Mouse (Mus musculus) heart, postnatal 25 days (tissue): ENCODE data around the gene Rps27. TPM values are rescaled to one million over a fixed set of nuclear protein-coding genes. Genes with fewer than 3 reads are reported as not detected.
"Not testable (repeated sequence)": the region's sequence is repeated elsewhere in the genome, so short reads cannot be mapped to it uniquely, and the experiment has no call there.

Experiments
- DNase-seq: peaks from one replicate; pipeline ENCODE4 v3.0.0; 2022; ENCODE audit warnings: low spot score
- intact Hi-C: fragments of 180-260 bp; cut with DNase I; formaldehyde crosslinking; loops from one replicate; pipeline ENCODE4 v1.15.1; 2025
- total RNA-seq, 2 experiments: library from RNA; stranded (reverse); gene quantifications; 2 replicates each; pipeline ENCODE4 v1.2.3; 2021

The Rps27 gene
- 1,000 to 10,000 TPM in 1 of 2 experiments, 100 to 1,000 TPM in 1; 993 to 1,012 TPM for total RNA-seq

GRCm38 (mm10) chr3:90213377-90213866, at the start of gene Rps27, which contains the start of gene Rab13:
Gene Rps27 (minus strand): TSS chr3:90213651.
Gene Rab13 (plus strand): TSS chr3:90213695.
- peak; percentile 83 for DNase-seq
- intact Hi-C loops = no loop called here

GRCm38 (mm10) chr3:90258521-90258920, 45.1 kb upstream of the Rps27 start:
- no peak for DNase-seq
- intact Hi-C loops = no loop called here

GRCm38 (mm10) chr3:90256731-90257530, 43.5 kb upstream of the Rps27 start:
- no peak for DNase-seq
- intact Hi-C loops = no loop called here

- no peak for DNase-seq
- intact Hi-C loops = no loop called here
These were observed 42.4 kb upstream of the Rps27 start for GRCm38 (mm10) chr3:90255784-90256353.

- intact Hi-C loops = no loop called here
- DNase-seq = no peak
These were observed 41.7 kb upstream of the Rps27 start for GRCm38 (mm10) chr3:90255194-90255565.

GRCm38 (mm10) chr3:90254419-90255193, 41.2 kb upstream of the Rps27 start:
- intact Hi-C loops = no loop called here
- no peak for DNase-seq

GRCm38 (mm10) chr3:90253653-90254418, 40.4 kb upstream of the Rps27 start, which contains the start of gene Crtc2:
Gene Crtc2 (plus strand): TSS chr3:90254163.
- peak; percentile 94 for DNase-seq
- intact Hi-C loops = no loop called here

GRCm38 (mm10) chr3:90253174-90253573, 39.7 kb upstream of the Rps27 start:
- DNase-seq, intact Hi-C loops: not testable (repeated sequence)

GRCm38 (mm10) chr3:90252659-90253058, 39.2 kb upstream of the Rps27 start:
- DNase-seq, intact Hi-C loops: not testable (repeated sequence)

- DNase-seq, intact Hi-C loops: not testable (repeated sequence)
These were observed 38.3 kb upstream of the Rps27 start for GRCm38 (mm10) chr3:90251731-90252226.

GRCm38 (mm10) chr3:90250791-90251190, 37.3 kb upstream of the Rps27 start:
- intact Hi-C loops = no loop called here

GRCm38 (mm10) chr3:90248746-90249100, 35.3 kb upstream of the Rps27 start:
- intact Hi-C loops = no loop called here

More at GRCm38 (mm10) chr3:90250791-90251190, 37.3 kb upstream of the Rps27 start:
- DNase-seq = no peak

GRCm38 (mm10) chr3:90247960-90248745, 34.7 kb upstream of the Rps27 start, which contains the start of gene Slc39a1:
Gene Slc39a1 (plus strand): TSS chr3:90248172.
- intact Hi-C loops = no loop called here
- DNase-seq = peak; percentile 92

More at GRCm38 (mm10) chr3:90248746-90249100, 35.3 kb upstream of the Rps27 start:
- DNase-seq = peak; percentile 45

GRCm38 (mm10) chr3:90247630-90247959, 34.1 kb upstream of the Rps27 start:
- no peak for DNase-seq
- intact Hi-C loops = no loop called here

- intact Hi-C loops = no loop called here
These were observed 32.0 kb upstream of the Rps27 start for GRCm38 (mm10) chr3:90245406-90245805.

GRCm38 (mm10) chr3:90242984-90243775, 29.7 kb upstream of the Rps27 start, which contains the start of gene Creb3l4:
Gene Creb3l4 (minus strand): TSS chr3:90243512.
- no peak for DNase-seq
- intact Hi-C loops = no loop called here

More at GRCm38 (mm10) chr3:90245406-90245805, 32.0 kb upstream of the Rps27 start:
- no peak for DNase-seq

- intact Hi-C loops = no loop called here
- DNase-seq = no peak
These were observed 28.4 kb upstream of the Rps27 start for GRCm38 (mm10) chr3:90241669-90242358.
